Mouse (Mus musculus): Measurements from ENCODE around the gene Prrt4.

GRCm38 (mm10) chr6:29211146-29211545, 31.8 kb upstream of the Prrt4 start:
- TF ChIP-seq CTCF (conservative IDR thresholded peaks at IDR 0.05; ENCODE audit: low read length) (no peak), POU5F1 (IDR thresholded peaks at IDR 0.05; ENCODE audit: borderline replicate concordance, low read length) (no peak), NANOG (IDR thresholded peaks at IDR 0.05; ENCODE audit: borderline replicate concordance, low read length) (no peak)
